Mouse (Mus musculus): ENCODE measurements around the gene Ing2.

Gene Ing2

GRCm38 (mm10) chr8:47674777-47675710 is at the start of gene Ing2:
Gene Ing2, minus strand, starts transcription at chr8:47675556.
- DNase-seq (ENCODE audit: low spot score) = peak; percentile 99

GRCm38 (mm10) chr8:47721609-47722008 is 46.3 kb upstream of the Ing2 start:
- no peak for DNase-seq (ENCODE audit: low spot score)

GRCm38 (mm10) chr8:47718641-47719040 is 43.3 kb upstream of the Ing2 start:
- no peak for DNase-seq (ENCODE audit: low spot score)

DNA sequence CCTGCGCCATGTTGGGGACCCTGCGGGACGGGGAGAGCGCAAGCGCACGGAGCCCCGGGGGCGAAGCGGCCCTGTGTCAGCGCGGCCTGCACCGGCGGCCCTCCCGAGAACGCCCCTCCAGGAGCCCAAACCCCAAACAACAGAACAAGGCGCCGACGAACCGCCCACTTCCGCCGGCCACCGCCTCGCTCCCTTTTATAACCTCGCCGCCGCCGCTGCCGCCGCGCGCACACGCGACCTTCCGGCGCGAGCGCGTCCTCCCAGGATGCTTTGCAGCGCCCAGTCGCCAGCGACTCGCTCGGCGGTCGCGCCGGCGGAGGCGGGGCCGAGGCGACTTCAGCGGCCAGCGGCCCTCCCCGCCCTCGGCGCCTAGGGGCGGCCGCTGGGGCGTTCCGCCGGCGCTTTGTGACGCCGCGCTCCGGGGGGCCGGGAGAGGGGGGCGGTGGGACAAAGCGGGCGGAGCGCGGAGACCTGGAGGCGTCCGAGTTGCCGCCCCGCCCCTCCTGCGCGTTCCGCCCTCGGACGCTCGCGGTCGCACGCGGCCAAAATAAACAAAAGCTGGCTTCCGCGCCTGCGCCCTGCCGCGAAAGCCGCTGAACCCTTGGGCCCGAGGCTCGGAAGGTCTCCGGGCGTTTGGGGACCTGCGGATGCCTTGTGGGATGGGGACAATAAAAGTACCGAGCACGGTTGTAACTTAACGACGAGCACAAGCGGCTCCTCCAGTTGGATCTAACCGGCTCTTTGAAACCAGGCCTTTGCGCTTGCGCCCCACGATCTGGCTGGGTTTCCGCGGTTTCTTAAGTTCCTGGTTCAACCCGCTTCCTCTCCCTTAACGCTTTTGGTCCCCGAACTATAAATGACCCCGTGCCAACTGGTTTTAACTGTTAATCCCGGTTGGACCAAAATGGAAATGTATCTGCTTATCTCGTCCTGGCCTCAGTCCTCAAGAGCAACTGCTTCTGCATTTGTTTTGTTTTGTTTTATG is 38.7 kb upstream of the Ing2 start, which contains the start of gene Cdkn2aip:
Gene Cdkn2aip (minus strand): TSS at position 172 of the 985 bp plus-strand sequence.
- peak; percentile 92 for DNase-seq (ENCODE audit: low spot score)

- DNase-seq (ENCODE audit: low spot score) = no peak
These were observed 37.9 kb upstream of the Ing2 start for GRCm38 (mm10) chr8:47713171-47713663.

DNA sequence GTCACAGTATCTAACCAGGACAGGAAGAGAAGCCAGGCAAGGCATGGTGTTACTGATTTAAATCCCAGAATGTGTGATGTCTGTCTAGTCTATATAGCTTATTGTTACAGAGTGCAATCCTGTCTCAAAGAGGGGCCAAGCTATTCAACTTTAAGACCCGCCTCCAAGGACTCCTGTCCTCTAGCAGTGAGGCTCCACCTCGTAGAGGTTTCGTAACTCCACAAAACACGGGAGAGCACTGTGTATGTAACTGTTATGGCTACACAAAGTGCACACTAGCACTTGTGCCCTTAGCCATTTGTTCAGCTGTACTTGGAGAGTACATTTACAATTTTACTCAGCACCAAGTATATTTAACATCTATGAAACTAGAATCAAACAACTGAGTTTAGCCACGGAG is 32.8 kb upstream of the Ing2 start:
- DNase-seq (ENCODE audit: low spot score) = no peak

DNA sequence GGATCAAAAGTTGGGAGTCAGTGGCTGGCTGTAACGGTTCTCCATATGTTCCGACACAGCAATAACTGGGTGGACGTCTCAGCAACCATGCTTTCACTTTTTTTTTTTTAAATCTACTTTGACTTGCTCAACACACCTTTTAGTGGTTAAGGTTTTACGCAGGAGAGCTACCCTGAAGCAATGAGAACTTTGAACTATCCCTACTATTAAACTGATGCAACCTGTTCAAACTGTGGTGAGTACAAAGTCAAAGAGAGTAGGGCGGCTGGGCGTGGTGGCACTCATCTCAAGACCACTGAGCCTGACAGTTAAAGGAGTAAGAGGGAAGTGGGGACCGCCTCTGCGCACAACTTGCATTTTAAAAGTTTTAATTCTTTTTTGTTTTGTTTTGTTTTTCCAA is 31.4 kb upstream of the Ing2 start:
- no peak for DNase-seq (ENCODE audit: low spot score)

DNA sequence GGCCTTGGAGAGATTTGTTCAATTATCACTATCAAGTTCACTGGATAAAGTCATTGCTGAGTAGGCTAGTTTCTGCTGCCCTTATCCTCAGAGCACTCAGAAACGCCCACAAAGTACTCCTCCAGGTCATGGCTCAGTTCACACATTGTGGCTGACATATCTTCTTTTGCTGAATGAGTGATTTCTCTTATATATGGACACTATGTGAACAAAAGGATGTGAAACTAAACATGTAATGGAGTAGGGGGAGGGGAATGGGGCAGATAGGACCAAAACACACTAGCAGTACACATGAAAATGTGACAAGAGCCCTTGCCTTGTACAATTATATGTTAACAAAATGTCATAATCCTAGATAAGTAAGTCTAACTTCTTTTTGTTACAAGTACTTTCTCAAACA is 27.0 kb upstream of the Ing2 start:
- DNase-seq (ENCODE audit: low spot score) = no peak

- no peak for DNase-seq (ENCODE audit: low spot score)
These were observed 22.3 kb upstream of the Ing2 start for GRCm38 (mm10) chr8:47697696-47698095.

DNA sequence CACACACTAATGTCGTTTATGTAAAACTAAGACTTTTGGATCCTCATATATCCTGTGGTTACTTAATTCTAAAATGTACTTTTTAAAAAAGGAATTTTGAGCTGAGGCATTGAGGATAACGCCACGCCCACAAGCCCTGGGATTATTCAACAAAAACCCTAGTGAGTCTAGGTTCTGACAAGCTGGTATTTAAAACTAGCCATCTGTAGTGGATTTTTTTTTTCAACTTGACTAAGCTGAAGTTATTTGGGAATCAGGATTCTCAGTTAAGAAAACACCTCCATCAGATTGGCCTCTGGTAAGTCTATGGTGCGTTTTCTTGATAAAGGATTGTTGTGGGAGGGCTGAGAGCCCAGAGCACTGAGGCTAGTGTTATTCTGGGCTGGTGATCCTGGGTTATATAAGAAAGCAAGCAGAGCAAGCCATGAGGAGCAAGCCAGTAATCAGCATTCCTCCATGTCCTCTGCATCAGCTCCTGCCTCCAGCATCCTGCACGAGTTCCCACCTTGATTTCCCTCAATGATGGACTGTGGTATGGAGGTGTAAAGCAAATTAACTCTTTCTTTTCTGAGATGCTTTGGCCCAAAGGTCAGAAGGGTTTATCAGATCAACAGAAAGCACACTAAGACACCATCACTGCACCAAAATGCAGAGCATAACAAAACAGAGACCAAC is 20.2 kb upstream of the Ing2 start:
- DNase-seq (ENCODE audit: low spot score) = no peak

GRCm38 (mm10) chr8:47693119-47693518 is 17.8 kb upstream of the Ing2 start:
- peak; percentile 72 for DNase-seq (ENCODE audit: low spot score)

DNA sequence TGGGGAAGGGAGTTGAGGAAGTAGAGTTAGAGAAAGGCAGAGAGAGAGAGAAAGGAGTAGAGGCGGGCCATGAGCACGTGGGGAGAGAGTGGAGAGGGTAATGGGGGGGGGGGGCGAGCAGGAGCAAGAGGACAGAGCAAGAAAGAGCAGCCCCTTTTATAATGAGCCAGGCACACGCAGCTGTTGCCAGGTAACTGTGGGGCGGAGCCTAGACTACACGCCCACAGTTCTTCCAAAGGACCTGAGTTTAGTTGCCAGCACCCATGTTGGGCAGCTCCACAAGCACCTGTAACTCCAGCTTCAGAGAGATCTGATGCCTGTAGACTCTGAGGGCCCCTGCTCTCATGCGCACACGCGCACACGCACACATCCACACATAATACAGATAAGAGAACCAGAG is 16.5 kb upstream of the Ing2 start:
- DNase-seq (ENCODE audit: low spot score) = no peak

- DNase-seq (ENCODE audit: low spot score) = no peak
These were observed 15.9 kb upstream of the Ing2 start for GRCm38 (mm10) chr8:47691303-47691702.

GRCm38 (mm10) chr8:47690674-47691078 is 15.3 kb upstream of the Ing2 start:
- DNase-seq (ENCODE audit: low spot score) = no peak

DNA sequence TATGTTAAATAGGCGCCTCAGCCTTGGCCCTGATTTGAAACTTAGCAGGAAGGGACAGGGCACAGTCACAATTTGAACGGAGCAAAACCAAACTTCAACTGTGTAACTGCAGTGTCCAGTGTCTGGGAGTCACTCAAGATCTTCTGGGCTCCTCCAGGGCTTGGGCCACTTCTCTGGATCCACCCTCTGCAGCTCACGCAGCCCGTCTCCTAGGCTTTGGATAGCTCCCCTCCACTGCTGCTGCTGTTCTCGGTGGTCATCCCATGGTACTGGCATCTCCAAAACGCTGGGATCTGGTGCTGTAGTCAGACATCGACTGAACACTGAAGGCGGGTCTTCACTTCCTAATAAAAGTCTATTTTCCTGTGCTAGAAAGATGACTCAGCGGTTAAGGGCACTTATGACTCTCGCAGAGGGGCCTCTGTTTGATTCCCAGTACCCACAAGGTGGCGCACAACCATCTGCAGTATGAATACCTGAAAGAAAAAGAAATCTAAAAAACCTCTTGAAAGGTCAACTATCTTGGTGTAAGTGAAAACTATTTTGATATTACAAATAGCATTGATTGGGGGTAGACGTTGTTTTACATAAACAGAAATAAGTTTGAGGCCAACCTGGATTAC is 14.5 kb upstream of the Ing2 start:
- DNase-seq (ENCODE audit: low spot score) = no peak

GRCm38 (mm10) chr8:47684441-47684840 is 9.1 kb upstream of the Ing2 start:
- no peak for DNase-seq (ENCODE audit: low spot score)

DNA sequence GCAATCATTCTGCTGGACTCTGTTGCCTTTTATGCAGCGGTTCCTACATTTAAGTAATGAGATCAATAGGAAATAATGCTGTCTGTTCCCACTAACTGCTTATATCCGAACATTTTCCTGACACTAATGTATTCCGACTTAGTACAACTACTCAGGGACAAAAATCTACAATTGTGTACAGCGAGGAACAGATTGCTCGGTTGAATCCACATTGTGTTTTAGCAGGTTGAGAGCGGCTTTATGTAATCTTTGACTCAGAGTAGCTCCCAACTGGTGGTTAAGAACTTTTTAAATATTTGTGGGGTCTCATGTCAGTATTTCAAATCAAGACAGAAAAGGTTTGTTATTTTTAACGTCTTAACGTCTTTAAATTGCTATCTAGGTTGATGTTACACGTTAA is 8.6 kb upstream of the Ing2 start:
- no peak for DNase-seq (ENCODE audit: low spot score)

DNA sequence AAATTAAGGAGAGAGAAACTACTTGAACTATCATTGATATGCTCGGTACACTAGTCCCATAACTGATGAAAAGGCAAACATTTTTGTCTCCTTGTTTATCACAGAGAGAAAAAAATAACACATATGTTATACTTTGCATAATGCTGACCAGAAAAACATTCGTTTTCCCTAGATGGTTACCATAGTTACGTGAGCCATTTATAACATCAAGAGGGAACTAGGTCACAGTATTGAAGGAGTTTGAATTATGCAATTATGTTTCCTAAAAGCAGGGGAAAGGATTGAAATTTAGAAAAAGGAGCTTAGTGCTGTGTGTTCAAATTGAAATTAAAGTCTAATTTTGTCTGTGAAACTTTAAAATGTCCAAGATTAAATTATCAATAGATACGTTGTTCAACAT is 5.0 kb upstream of the Ing2 start:
- no peak for DNase-seq (ENCODE audit: low spot score)

DNA sequence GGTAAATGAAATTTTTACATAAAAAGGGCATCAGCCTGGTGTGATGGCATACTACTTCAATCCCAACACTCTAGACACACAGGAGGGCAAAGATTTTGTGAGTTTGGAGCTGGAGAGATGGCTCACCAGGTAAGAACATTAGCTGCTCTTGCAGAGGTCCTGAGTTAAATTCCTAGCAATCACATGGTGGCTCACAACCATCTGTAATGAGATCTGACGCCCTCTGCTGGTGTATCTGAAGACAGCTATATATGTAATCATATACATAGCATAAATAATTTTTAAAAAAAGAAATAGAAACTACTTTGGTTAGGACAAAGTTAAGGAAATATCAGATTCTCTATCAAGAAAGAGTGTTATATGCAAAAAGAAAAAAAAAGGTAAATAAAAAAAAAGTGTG is 4.2 kb upstream of the Ing2 start:
- DNase-seq (ENCODE audit: low spot score) = no peak

DNA sequence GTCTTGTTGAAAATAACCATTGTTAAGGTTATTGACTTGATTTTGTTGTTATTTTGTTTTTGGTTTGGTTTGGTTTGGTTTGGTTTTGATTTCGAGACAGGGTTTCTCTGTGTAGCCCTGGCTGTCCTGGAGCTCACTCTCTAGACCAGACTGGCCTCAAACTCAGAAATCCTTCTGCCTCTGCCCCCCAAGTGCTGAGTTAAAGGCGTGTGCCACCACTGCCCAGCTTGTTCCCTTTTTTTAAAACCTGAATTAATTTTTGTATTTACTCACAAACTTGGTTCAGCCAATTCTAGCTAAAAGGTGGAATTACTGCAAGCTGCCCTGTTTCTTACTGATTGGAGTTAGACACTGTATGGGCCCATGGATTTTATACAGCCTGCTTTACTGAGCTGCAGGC is 1.3 kb upstream of the Ing2 start:
- no peak for DNase-seq (ENCODE audit: low spot score)

DNA sequence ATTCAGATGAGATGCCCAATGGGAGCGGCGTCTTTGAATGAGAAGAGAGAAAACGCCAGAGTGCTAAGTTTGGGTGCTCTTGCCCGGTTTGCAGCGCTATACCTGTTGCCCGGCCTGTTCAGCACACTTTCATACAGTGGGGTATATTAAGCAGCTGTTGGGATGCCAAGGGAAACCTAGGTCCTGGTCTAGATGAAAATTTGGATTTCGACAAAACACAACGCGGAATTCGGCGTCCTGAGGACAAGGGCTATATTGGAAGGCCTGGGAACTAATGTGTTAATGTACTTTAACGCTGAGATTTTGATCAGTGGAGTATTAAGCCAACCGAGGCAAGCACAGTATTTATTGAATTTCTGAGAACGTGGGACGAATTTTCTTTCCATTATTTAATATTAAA is 868 bp upstream of the Ing2 start:
- DNase-seq (ENCODE audit: low spot score) = no peak

Data from ovary, postnatal 14 days (tissue).